Mouse (Mus musculus) kidney, embryonic 15.5 days (tissue): ENCODE measurements around the gene 2510002D24Rik. TPM values are rescaled to one million over a fixed set of nuclear protein-coding genes. Genes with fewer than 3 reads are reported as not detected.
"Not testable (repeated sequence)": the region's sequence is repeated elsewhere in the genome, so short reads cannot be mapped to it uniquely, and the experiment has no call there.

Experiments used
- ATAC-seq: fragments of 200-750 bp; cut with Nextera tagmentation; replicated peaks from 2 replicates; pipeline ENCODE4 v1.8.0; 2017; ENCODE audit warnings: moderate TSS enrichment; ENCODE audit not compliant: low FRiP score
- H3K27ac ChIP-seq: fragments of 300-500 bp; sonication (generic); 2 replicates; pipeline ENCODE4 v1.5.1; 2015; ENCODE audit warnings: mild to moderate bottlenecking, inconsistent platforms
- H3K27me3 ChIP-seq: fragments of 300-500 bp; sonication (generic); 2 replicates; pipeline ENCODE4 v1.6.1; 2015; ENCODE audit warnings: inconsistent platforms
- H3K36me3 ChIP-seq: fragments of 300-500 bp; sonication (generic); 2 replicates; pipeline ENCODE4 v1.6.1; 2015; ENCODE audit warnings: inconsistent platforms
- H3K4me1 ChIP-seq: fragments of 300-500 bp; sonication (generic); 2 replicates; pipeline ENCODE4 v1.6.1; 2015; ENCODE audit warnings: inconsistent platforms
- H3K4me2 ChIP-seq: fragments of 300-500 bp; sonication (generic); 2 replicates; pipeline ENCODE4 v1.6.1; 2015; ENCODE audit warnings: moderate library complexity, mild to moderate bottlenecking, inconsistent platforms
- H3K4me3 ChIP-seq: fragments of 300-500 bp; sonication (generic); replicated peaks from 2 replicates; pipeline ENCODE4 v1.5.1; 2015; ENCODE audit warnings: mild to moderate bottlenecking, inconsistent platforms
- H3K9ac ChIP-seq: fragments of 300-500 bp; sonication (generic); 2 replicates; pipeline ENCODE4 v1.6.1; 2015; ENCODE audit warnings: mild to moderate bottlenecking, inconsistent platforms
- H3K9me3 ChIP-seq: fragments of 300-500 bp; sonication (generic); replicated peaks from 2 replicates; pipeline ENCODE4 v1.6.1; 2016; ENCODE audit warnings: inconsistent platforms
- WGBS: fragments of 180-500 bp; shearing (Covaris S2); methylation state at CpG from one replicate; pipeline ENCODE4 v1.1.7; 2015; ENCODE audit warnings: mixed read lengths; 5-methylcytosine and 5-hydroxymethylcytosine counted together
- polyA plus RNA-seq: library from polyadenylated mRNA; unstranded; fragments of >200 nt; fragmentation: Nextera tagmentation; extraction: Ambion mirVana; gene quantifications from 2 replicates; pipeline ENCODE4 v1.2.1, GENCODE M21; 2015

2510002D24Rik gene
- polyA plus RNA-seq, 1 experiment from 2014 or later: 47.7 TPM

- peak overlapping the region; percentile 91 for H3K9ac ChIP-seq
- H3K27ac ChIP-seq: peak overlapping the region; percentile 85
- peaks cover 24% of the 10 kb centered on the region for H3K4me1 ChIP-seq
- peaks cover 53% of the 10 kb centered on the region for H3K36me3 ChIP-seq
- H3K4me3 ChIP-seq: peak overlapping the region; percentile 84
- peak; percentile 52 for ATAC-seq
- WGBS: 1% methylated on average over 31 of the region's 31 CpGs
- peak overlapping the region; percentile 81 for H3K4me2 ChIP-seq
- H3K27me3 ChIP-seq: no peaks in the 10 kb centered on the region
- no peaks in the 10 kb centered on the region for H3K9me3 ChIP-seq
Observed at GRCm38 (mm10) chr16:18812385-18812910, 23.9 kb upstream of the 2510002D24Rik start.

DNA sequence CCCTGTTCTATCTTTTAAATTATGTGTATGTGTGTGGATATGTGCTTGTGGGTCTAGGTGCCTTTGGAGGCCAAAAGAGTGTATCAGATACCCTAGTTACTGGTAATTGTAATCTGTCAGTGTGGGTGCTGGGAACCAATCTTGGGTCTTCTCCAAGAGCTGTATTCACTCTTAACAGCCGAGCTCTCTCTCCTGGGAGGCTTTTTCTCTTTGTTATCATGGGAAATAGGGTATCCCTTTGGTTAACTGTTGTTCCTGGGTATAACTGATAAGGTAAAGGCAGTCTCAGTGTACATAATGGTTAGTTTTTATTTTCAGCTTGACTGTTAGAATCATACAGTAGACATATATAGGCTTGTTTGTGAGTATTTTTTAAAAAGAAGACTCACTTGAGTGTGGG is 14.0 kb upstream of the 2510002D24Rik start:
- WGBS: 83% methylated on average over 1 of the region's 1 CpGs
- no peak for ATAC-seq
- peaks cover 99% of the 10 kb centered on the region for H3K36me3 ChIP-seq
- H3K27ac ChIP-seq: no peak overlapping the region
- H3K9ac ChIP-seq: no peak overlapping the region
- H3K4me3 ChIP-seq: no peak overlapping the region
- no peaks in the 10 kb centered on the region for H3K27me3 ChIP-seq
- no peaks in the 10 kb centered on the region for H3K4me1 ChIP-seq
- H3K4me2 ChIP-seq: no peak overlapping the region
- H3K9me3 ChIP-seq: no peaks in the 10 kb centered on the region

DNA sequence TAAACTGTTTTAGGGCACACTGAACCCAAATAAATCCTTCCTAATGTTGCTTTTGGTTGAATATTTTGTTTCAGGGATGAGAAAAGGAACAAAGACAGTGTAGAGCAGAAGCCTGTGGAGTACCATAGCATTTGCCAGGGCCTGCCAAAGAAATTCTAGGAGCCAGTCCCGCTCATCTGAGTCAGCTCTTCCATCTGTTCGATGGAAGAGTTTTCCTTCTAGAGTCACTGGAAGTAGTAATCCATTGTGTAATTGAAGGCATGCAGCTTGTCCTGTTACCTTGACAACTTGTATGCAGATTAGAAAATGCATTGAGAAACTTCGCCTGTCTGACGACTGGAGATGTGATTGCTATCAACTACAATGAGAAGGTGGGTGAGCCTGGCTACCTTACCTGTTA is 13.5 kb upstream of the 2510002D24Rik start:
- H3K9ac ChIP-seq: no peak overlapping the region
- H3K4me3 ChIP-seq: no peak overlapping the region
- H3K27me3 ChIP-seq: no peaks in the 10 kb centered on the region
- no peak overlapping the region for H3K4me2 ChIP-seq
- no peak for ATAC-seq
- 90% methylated on average over 4 of the region's 4 CpGs for WGBS
- H3K27ac ChIP-seq: no peak overlapping the region
- H3K9me3 ChIP-seq: no peaks in the 10 kb centered on the region
- no peaks in the 10 kb centered on the region for H3K4me1 ChIP-seq
- H3K36me3 ChIP-seq: peaks cover 99% of the 10 kb centered on the region

DNA sequence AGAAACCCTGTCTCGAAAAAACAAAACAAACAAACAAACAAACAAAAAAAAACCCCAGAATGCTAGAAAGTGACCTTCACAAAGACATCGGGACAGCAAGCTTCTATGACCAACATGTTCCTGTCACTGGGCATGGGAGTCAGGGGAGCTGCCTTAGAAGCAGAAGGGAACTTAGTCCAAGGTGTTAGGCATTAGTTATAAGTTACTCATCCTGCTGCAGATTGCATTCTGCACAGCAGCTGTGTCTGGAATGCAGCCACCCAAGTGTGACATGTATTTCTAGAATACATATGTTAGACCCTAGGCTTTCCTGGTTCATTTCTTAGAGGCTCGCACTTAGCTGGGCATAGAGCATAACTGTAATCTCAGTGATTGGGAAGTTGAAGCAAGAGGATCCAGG is 7.7 kb upstream of the 2510002D24Rik start:
- H3K9me3 ChIP-seq: no peaks in the 10 kb centered on the region
- no peak overlapping the region for H3K9ac ChIP-seq
- peaks cover 99% of the 10 kb centered on the region for H3K36me3 ChIP-seq
- no peak for ATAC-seq
- H3K4me3 ChIP-seq: no peak overlapping the region
- no peak overlapping the region for H3K27ac ChIP-seq
- H3K27me3 ChIP-seq: no peaks in the 10 kb centered on the region
- 93% methylated on average over 3 of the region's 3 CpGs for WGBS
- no peaks in the 10 kb centered on the region for H3K4me1 ChIP-seq
- no peak overlapping the region for H3K4me2 ChIP-seq

- 85% methylated on average over 6 of the region's 6 CpGs for WGBS
- no peaks in the 10 kb centered on the region for H3K9me3 ChIP-seq
Observed at GRCm38 (mm10) chr16:18829102-18829501, 7.3 kb upstream of the 2510002D24Rik start.

DNA sequence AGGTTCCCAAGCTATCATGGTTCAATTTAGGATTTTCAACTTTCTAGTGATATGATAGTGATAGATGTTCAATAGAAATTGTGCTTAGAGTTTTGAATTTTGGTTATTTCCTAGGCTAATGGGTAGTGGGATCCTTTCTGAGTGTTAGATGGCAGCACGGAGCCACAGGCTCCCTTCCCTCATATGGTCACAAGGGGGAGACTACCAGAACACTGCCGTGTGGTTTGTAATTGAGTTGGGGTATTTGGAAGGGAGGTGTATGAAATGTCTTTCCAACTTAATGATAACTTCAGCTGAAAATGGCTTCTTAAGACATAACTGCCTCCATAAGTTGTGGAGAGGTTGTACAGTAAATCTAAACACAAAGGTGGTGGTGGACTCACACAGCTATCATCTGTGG is 2.9 kb upstream of the 2510002D24Rik start:
- Histone ChIP-seq H3K27me3 (no peaks in the 10 kb centered on the region), H3K36me3 (peaks cover 69% of the 10 kb centered on the region), H3K9ac (no peak overlapping the region), H3K9me3 (no peaks in the 10 kb centered on the region), H3K27ac (no peak overlapping the region), H3K4me2 (no peak overlapping the region), H3K4me1 (peaks cover 4% of the 10 kb centered on the region; the same call in 1 of the 2 replicates), H3K4me3 (no peak overlapping the region)
- ATAC-seq: no peak
- WGBS: 78% methylated on average over 2 of the region's 2 CpGs

More at GRCm38 (mm10) chr16:18829102-18829501, 7.3 kb upstream of the 2510002D24Rik start:
- H3K4me2 ChIP-seq: no peak overlapping the region
- no peak for ATAC-seq
- H3K36me3 ChIP-seq: peaks cover 99% of the 10 kb centered on the region
- H3K27ac ChIP-seq: no peak overlapping the region
- no peak overlapping the region for H3K9ac ChIP-seq
- no peaks in the 10 kb centered on the region for H3K4me1 ChIP-seq
- H3K27me3 ChIP-seq: no peaks in the 10 kb centered on the region
- H3K4me3 ChIP-seq: no peak overlapping the region

GRCm38 (mm10) chr16:18836073-18836467 is 308 bp upstream of the 2510002D24Rik start:
- Histone ChIP-seq H3K27me3 (no peaks in the 10 kb centered on the region), H3K4me2 (peak overlapping the region; percentile 68), H3K4me1 (peaks cover 4% of the 10 kb centered on the region; the same call in 1 of the 2 replicates), H3K36me3 (peaks cover 52% of the 10 kb centered on the region), H3K4me3 (peak overlapping the region; percentile 84), H3K27ac (no peak overlapping the region), H3K9me3 (no peaks in the 10 kb centered on the region), H3K9ac (no peak overlapping the region)
- peak; percentile 52 for ATAC-seq
- 28% methylated on average over 3 of the region's 3 CpGs for WGBS

DNA sequence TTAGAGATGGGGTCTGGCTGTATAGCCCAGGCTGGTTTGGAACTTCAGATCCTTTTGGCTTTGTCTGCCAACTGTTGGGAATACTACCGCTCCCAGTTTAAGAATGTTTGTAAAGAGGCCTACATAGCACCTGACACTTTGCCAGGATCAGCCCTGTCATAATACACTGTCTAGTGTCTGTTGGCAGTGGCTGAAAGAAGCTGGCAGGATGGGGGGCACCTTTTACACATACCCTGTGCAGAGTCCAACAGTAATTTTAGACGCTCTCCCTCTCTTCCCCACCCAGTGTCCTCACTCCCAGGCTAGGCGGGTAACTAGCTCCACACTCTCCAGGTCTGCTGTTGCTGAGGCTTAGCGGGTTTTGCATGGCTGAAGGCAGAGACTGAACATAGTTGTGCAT is 2.0 kb downstream of the 2510002D24Rik start:
- Histone ChIP-seq H3K4me2 (no peak overlapping the region), H3K4me1 (peaks cover 4% of the 10 kb centered on the region; the same call in 1 of the 2 replicates), H3K36me3 (peaks cover 30% of the 10 kb centered on the region), H3K4me3 (no peak overlapping the region), H3K27me3 (no peaks in the 10 kb centered on the region), H3K9ac (no peak overlapping the region), H3K9me3 (no peaks in the 10 kb centered on the region), H3K27ac (no peak overlapping the region)
- no peak for ATAC-seq
- WGBS: 94% methylated on average over 4 of the region's 4 CpGs

- Histone ChIP-seq H3K4me2 (no peak overlapping the region), H3K9ac (no peak overlapping the region), H3K4me1 (no peaks in the 10 kb centered on the region), H3K36me3 (no peaks in the 10 kb centered on the region), H3K27ac (no peak overlapping the region), H3K27me3 (no peaks in the 10 kb centered on the region), H3K9me3 (no peaks in the 10 kb centered on the region), H3K4me3 (no peak overlapping the region)
- WGBS: 90% methylated on average over 15 of the region's 15 CpGs
- ATAC-seq: no peak
Observed at GRCm38 (mm10) chr16:18846301-18846820, 10.0 kb downstream of the 2510002D24Rik start.

- 93% methylated on average over 14 of the region's 17 CpGs for WGBS
- H3K4me3 ChIP-seq, H3K4me2 ChIP-seq, H3K36me3 ChIP-seq, H3K9ac ChIP-seq, H3K27me3 ChIP-seq, H3K4me1 ChIP-seq, ATAC-seq, H3K27ac ChIP-seq, H3K9me3 ChIP-seq: not testable (repeated sequence)
Observed at GRCm38 (mm10) chr16:18849521-18850190, 13.3 kb downstream of the 2510002D24Rik start.

GRCm38 (mm10) chr16:18858551-18858950 is 22.2 kb downstream of the 2510002D24Rik start:
- H3K9me3 ChIP-seq: no peaks in the 10 kb centered on the region; the same call in 1 of the 2 replicates
- ATAC-seq: no peak
- H3K27me3 ChIP-seq: no peaks in the 10 kb centered on the region

GRCm38 (mm10) chr16:18860186-18860585 is 23.8 kb downstream of the 2510002D24Rik start:
- Histone ChIP-seq H3K27me3 (no peaks in the 10 kb centered on the region), H3K4me2 (no peak overlapping the region), H3K4me3 (no peak overlapping the region), H3K27ac (no peak overlapping the region), H3K4me1 (no peaks in the 10 kb centered on the region), H3K9ac (no peak overlapping the region), H3K9me3 (no peaks in the 10 kb centered on the region; the same call in 1 of the 2 replicates), H3K36me3 (no peaks in the 10 kb centered on the region)
- WGBS: 81% methylated on average over 1 of the region's 1 CpGs
- no peak for ATAC-seq

More at GRCm38 (mm10) chr16:18858551-18858950, 22.2 kb downstream of the 2510002D24Rik start:
- Histone ChIP-seq H3K27ac (no peak overlapping the region), H3K4me1 (no peaks in the 10 kb centered on the region), H3K36me3 (no peaks in the 10 kb centered on the region), H3K4me3 (no peak overlapping the region), H3K4me2 (no peak overlapping the region), H3K9ac (no peak overlapping the region)
